Mouse (Mus musculus): Measurements from ENCODE around the gene Grik1.

- TF ChIP-seq POLR2A (IDR thresholded peaks at IDR 0.05; ENCODE audit: borderline replicate concordance, low read depth, low read length) (no peak), CTCF (IDR thresholded peaks at IDR 0.05; ENCODE audit: low read depth, low read length) (no peak)
Measured at GRCm38 (mm10) chr16:87930519-87930918, 359.5 kb downstream of the Grik1 start.
